Mouse (Mus musculus): Measurements from ENCODE around the gene Nudt13.
"Not testable (repeated sequence)": the region's sequence is repeated elsewhere in the genome, so short reads cannot be mapped to it uniquely, and the experiment has no call there.

The Nudt13 gene

DNA sequence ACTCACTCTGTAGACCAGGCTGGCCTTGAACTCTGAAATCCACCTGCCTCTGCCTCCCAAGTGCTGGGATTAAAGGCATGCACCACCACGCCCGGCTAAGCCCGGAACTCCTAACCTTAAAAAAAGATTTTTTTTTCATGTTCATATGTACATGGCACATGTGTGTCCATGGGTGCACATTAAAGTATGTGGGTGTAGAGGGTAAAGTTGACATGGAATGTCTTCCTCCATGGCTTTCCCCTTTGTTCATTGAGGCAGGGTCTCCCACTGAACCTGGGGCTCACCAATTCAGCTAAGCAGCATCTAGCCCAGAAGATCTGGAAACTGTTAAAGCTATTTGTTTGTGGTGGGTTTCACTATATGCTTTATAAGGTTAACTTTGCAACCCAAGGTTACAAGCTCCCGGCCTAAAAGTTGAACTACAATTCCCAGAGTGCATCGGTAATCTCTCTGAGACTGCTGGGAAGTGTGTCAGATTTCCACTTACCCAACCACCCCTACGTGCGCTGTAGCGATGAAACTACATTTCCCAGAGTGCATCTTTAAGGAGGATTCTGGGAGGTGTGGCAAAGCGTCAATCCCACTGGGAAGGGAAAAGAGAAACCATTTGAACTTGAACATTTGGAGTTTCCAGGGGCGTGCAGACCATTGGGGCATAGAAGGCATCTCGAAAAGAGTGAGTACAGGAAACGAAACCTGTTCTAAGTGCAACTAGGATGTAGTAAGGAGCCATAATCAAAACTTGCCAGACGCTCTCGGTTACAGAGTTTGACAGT lies at the start of gene Nudt13:
Nudt13 (plus strand) TSS at position 581 of the 776 bp plus-strand sequence.
- peak; percentile 83 for DNase-seq

GRCm38 (mm10) chr14:20245318-20245717 lies 49.2 kb upstream of the Nudt13 start:
- no peak for DNase-seq

- DNase-seq: no peak
Measured at GRCm38 (mm10) chr14:20245861-20246260, 48.6 kb upstream of the Nudt13 start.

DNA sequence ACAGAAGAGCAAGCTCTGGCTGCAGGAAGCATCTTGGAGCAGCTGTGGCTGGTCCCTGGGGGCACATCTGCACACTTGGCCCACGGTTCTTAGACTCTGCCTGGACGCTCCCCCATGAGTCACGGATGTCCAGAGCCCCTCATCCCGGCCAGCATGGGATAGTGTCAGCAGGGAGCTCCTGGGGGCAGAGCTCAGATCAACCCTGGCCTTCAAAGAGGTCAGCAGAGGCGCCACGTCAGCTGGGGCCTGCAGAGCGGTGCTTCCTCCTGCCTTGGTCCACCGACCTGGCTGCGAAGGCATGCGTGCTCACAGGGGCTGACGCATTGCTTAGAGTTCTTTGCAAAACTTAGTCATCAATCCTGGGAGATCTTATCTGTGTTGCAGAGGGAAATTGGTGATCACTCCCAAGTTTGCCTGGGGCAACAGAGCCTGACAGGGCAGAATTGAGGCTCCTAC lies 47.7 kb upstream of the Nudt13 start:
- no peak for DNase-seq

- no peak for DNase-seq
Measured at GRCm38 (mm10) chr14:20248001-20248400, 46.5 kb upstream of the Nudt13 start.

DNA sequence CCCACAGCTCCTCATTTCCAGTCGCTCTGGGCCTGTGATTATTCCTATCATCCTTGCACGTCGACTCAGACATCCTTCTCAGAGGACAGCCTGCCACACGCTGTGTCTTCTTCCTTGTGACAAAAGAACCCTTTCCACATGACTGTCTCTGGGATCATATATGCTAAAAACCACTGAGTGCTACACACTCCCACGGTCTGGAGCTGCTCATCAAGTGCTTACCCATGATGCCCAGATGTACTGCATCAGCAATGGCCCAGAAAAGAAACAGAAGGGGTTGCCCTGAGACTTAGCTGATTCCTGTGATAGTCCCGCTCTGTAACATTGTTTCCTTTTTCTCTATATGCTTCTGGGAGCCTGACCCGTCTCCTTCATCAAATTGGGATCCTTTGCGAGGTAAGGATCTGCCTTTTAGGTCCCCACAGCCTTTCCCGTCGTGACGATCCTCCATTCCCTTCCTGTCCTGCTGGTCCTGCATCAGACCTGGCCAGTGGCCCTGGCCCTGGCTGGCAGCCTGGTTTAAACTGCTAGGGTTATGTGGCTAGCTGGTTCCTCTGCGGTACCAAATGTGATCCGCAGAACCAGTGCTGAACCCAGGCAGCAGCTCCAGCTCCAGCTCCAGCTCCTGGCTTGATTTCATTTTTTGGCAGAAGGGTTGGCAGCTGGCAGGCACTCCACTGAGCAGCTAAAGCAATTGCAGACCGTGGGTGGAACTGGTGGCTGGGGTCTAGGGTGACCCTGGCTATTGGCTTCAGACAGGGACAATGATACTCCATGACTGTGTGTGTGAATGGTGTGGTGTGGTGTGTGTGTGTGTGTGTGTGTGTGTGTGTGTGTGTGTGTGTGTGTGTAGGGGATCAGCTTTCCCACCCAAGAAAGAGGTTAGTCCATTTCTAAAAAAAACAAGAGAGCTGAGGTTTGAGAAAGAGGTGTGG lies 44.0 kb upstream of the Nudt13 start:
- DNase-seq: no peak

DNA sequence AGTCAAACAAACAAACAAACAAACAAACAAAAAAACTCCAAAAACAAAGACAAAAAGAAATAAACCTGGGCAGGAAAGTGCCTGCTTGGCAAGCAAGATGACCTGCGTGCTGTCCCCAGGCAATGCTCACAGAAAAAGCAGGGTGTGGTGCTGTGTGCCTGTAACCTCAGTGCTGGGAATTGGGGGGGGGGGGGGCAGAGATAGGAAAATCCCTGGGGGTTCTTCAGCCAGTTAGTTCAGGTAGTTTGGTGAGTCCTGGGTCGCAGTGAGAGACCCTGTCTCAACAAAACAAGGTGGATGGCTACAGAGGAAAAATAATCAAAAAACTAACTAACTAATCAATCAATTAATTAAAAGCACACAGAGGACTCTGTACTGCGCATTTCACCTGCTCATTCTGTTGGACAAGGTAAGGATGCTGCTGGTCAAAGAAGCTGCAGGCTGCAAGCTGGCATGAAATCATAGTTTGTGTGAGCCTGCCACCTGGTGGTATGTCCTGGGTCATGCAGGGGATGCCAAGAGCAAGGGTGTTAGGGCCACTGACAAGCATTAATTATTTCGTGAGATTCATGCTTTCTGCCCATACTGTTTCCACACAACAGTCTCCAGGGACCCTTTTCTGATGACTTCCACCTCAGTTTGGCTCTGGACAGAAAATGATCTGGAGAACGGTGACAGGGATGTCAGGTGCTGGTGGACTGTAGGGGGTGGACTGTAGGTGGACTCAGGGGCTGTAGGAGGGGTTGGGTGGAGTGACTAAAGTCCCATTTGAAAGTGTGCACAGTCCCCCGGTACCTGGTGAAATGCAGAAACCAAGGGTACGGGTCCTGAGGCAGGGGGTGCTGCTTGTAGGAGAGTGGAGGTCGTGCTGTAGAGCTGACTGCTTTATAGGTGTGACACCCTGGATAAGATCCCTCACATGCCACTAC lies 36.0 kb upstream of the Nudt13 start:
- peak; percentile 85 for DNase-seq

- DNase-seq: no peak
Measured at GRCm38 (mm10) chr14:20262346-20262745, 32.2 kb upstream of the Nudt13 start.

- no peak for DNase-seq
Measured at GRCm38 (mm10) chr14:20268421-20268820, 26.1 kb upstream of the Nudt13 start.

- no peak for DNase-seq
Measured at GRCm38 (mm10) chr14:20269082-20269809, 25.3 kb upstream of the Nudt13 start, which contains the start of gene Kcnk16. Kcnk16 (minus strand) TSS chr14:20269199.

- no peak for DNase-seq
Measured at GRCm38 (mm10) chr14:20291391-20291790, 3.1 kb upstream of the Nudt13 start.

DNA sequence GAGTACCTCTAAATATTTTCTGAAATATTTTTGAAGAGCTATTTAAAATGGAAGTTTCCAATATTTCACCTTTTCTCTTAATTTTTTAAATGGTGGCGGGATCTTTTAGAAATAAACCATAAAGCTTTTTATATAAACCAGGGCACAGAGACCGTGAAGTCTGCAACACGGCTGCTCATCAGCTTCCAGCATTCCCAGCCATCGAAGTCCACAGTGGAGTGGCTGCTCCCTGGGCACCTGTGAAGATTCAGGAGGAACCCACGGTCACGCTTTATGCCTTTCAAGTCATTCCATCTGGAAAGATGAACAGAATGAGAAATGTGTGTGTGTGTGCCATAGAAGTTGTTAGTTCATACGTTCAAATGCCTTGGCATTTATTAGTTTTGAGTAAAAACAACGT lies 450 bp downstream of the Nudt13 start:
- DNase-seq: no peak

DNA sequence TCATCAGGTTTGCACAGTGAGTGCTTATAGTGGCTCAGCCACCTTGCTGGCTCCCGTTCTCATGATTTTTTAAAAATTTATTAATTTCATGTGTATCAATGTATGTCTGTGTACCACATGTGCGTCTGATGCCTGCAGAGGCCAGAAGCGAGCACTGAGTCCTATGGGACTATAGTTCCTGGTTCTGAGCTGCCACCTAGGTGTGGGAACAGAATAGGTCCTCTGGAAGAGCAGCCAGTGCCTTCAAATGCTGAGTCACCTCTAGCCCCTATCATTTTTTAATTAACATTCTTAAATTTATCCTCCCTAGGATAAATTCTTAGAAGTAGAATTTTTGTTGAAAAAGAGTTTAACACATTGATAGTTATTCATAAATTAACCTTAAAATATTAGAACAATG lies 3.1 kb downstream of the Nudt13 start:
- no peak for DNase-seq

GRCm38 (mm10) chr14:20298131-20298530 lies 3.6 kb downstream of the Nudt13 start:
- peak; percentile 22 for DNase-seq

DNA sequence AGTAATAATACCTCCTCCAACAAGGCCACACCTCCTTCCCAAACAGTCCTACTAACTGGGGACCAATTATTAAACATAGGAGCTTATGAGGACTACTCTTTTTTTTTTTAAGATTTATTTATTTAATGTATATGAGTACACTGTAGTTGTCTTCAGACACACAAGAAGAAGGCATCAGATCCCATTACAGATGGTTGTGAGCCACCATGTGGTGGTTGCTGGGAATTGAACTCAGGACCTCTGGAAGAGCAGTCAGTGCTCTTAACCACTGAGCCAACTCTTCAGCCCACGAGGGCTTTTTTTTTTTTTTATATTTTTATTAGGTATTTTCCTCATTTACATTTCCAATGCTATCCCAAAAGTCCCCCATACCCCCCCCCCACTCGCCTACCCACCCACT lies 10.6 kb downstream of the Nudt13 start:
- DNase-seq: not testable (repeated sequence)

GRCm38 (mm10) chr14:20315137-20315536 lies 20.6 kb downstream of the Nudt13 start:
- DNase-seq: no peak

- DNase-seq: peak; percentile 64
Measured at GRCm38 (mm10) chr14:20319420-20319819, 24.9 kb downstream of the Nudt13 start.

DNA sequence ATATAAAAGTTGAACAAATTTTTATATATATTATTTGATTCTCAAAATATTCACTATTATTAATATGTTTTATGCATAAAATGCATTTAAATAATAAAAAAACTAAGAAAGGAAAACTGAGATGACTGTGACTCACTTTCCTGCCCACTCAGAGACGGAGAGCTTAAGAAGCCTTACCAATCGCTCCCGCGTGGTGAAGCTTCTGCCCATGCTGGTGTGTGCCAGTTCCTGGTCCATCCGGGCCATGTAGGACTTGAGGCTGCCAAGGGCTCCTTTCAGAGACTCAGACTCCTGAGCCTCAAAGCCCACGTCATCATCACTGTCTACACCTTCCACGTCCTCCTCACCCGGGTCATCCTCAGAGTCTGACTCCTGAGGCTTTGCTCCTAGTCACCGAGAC lies 29.7 kb downstream of the Nudt13 start:
- DNase-seq: no peak

- DNase-seq: peak; percentile 27
Measured at GRCm38 (mm10) chr14:20328474-20328873, 34.0 kb downstream of the Nudt13 start.

GRCm38 (mm10) chr14:20331316-20331715 lies 36.8 kb downstream of the Nudt13 start:
- DNase-seq: no peak

- DNase-seq: no peak
Measured at GRCm38 (mm10) chr14:20339415-20339814, 44.9 kb downstream of the Nudt13 start.

DNA sequence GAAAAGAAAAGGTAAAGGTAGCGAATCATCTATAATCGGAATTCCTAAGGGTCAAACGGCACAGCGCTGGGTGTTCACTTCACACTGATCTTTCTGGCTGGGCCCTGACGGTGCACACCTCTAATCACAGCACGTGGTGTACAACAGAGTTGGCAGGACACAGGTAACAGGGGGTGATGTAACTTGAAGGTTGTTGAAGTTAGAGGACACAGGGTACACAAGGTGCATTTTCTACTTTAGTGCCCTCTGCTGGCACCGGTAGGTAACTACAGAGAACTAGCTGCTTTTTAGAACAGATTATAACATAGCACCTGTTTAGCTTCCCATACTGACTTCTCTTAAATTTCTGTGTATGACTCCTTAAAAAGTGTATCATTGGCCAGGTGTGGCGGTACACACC lies 45.7 kb downstream of the Nudt13 start:
- DNase-seq: peak; percentile 31
